Mouse (Mus musculus): Measurements from ENCODE around the gene Arsg.

GRCm38 (mm10) chr11:109500206-109500605, 27.0 kb downstream of the Arsg start:
- TF ChIP-seq CTCF (IDR thresholded peaks at IDR 0.05; ENCODE audit: control insufficient read depth, insufficient read depth, insufficient read length) (no peak), MYOD1 (IDR thresholded peaks at IDR 0.05; ENCODE audit: control insufficient read depth, insufficient read length, low read depth) (no peak), USF1 (IDR thresholded peaks at IDR 0.05; ENCODE audit: low read depth) (no peak), FOSL1 (IDR thresholded peaks at IDR 0.05; ENCODE audit: insufficient read depth, low read length, poor library complexity, severe bottlenecking) (no peak), MAX (IDR thresholded peaks at IDR 0.05) (no peak), MYOG (IDR thresholded peaks at IDR 0.05; ENCODE audit: control insufficient read depth, extremely low read depth, insufficient read length) (no peak)
